Mouse (Mus musculus) liver, postnatal 0 days (tissue): ENCODE measurements around the gene Gm28269. TPM values are rescaled to one million over a fixed set of nuclear protein-coding genes. Genes with fewer than 3 reads are reported as not detected.

Experiments
- ATAC-seq: fragments of 200-750 bp; cut with Nextera tagmentation; 2 replicates; pipeline ENCODE4 v1.8.0; 2017; ENCODE audit warnings: mild to moderate bottlenecking, moderate library complexity
- DNase-seq: peaks from one replicate; pipeline ENCODE4 v3.0.0-alpha.2; 2016
- H3K27ac ChIP-seq: fragments of 300-500 bp; sonication (generic); 2 replicates; pipeline ENCODE4 v1.5.1; 2014; ENCODE audit warnings: antibody characterized with exemption, moderate library complexity, mild to moderate bottlenecking, low read depth
- H3K27me3 ChIP-seq: fragments of 300-500 bp; sonication (generic); 2 replicates; pipeline ENCODE4 v1.6.1; 2014; ENCODE audit warnings: low read length, control low read depth, mixed read lengths; ENCODE audit not compliant: insufficient read depth
- H3K36me3 ChIP-seq: fragments of 300-500 bp; sonication (generic); replicated peaks from 2 replicates; pipeline ENCODE4 v1.6.1; 2014; ENCODE audit warnings: mild to moderate bottlenecking, control low read depth, low read length, moderate library complexity, mixed read lengths; ENCODE audit not compliant: insufficient read depth
- H3K4me1 ChIP-seq: fragments of 300-500 bp; sonication (generic); 2 replicates; pipeline ENCODE4 v1.6.1; 2014; ENCODE audit warnings: antibody characterized with exemption, mild to moderate bottlenecking, control low read depth; ENCODE audit not compliant: insufficient read depth
- H3K4me2 ChIP-seq: fragments of 300-500 bp; sonication (generic); 2 replicates; pipeline ENCODE4 v1.6.1; 2014; ENCODE audit warnings: low read depth, mild to moderate bottlenecking, low read length, moderate library complexity, mixed read lengths
- H3K4me3 ChIP-seq: fragments of 300-500 bp; sonication (generic); 2 replicates; pipeline ENCODE4 v1.5.1; 2014; ENCODE audit warnings: low read depth, low read length
- H3K9ac ChIP-seq: fragments of 300-500 bp; sonication (generic); replicated peaks from 2 replicates; pipeline ENCODE4 v1.6.1; 2014; ENCODE audit warnings: mild to moderate bottlenecking, moderate library complexity
- H3K9me3 ChIP-seq: fragments of 300-500 bp; sonication (generic); 2 replicates; pipeline ENCODE4 v1.6.1; 2016; ENCODE audit warnings: mild to moderate bottlenecking, control low read depth, low read length, mixed read lengths
- CTCF ChIP-seq: sonication (generic); IDR thresholded peaks from 2 replicates; pipeline ENCODE4 v1.5.1; 2016; ENCODE audit warnings: antibody characterized with exemption, low read depth
- EP300 ChIP-seq: IDR thresholded peaks from 2 replicates; pipeline ENCODE4 v1.6.1; 2016; ENCODE audit warnings: antibody characterized with exemption, low read depth, mild to moderate bottlenecking
- WGBS: fragments of 180-500 bp; shearing (Covaris S2); extraction: QIAGEN DNeasy Blood & Tissue Kit; methylation state at CpG from one replicate; pipeline ENCODE4 v1.1.7; 2014; ENCODE audit not compliant: insufficient replicate concordance; 5-methylcytosine and 5-hydroxymethylcytosine counted together
- polyA plus RNA-seq: library from polyadenylated mRNA; unstranded; fragments of >200 nt; fragmentation: Nextera tagmentation; extraction: Ambion mirVana; gene quantifications from 2 replicates; pipeline ENCODE4 v1.2.1, GENCODE M21; 2015

Gene Gm28269
- not detected in 2 replicates for polyA plus RNA-seq

GRCm38 (mm10) chrX:21744997-21745396 lies at the start of gene Gm28269:
TSS of gene Gm28269 (minus strand) at chrX:21745097.
- H3K9ac ChIP-seq: no peak within 1 kb of the TSS
- no peak within 1 kb of the TSS for H3K4me3 ChIP-seq
- no peak within 1 kb of the TSS for H3K4me2 ChIP-seq
- no peak within 1 kb of the TSS for H3K27ac ChIP-seq
- H3K9me3 ChIP-seq: no peaks in the 10 kb centered on the region
- no peaks in the 10 kb centered on the region for H3K27me3 ChIP-seq
- DNase-seq: no peak
- ATAC-seq: no peak
- H3K4me1 ChIP-seq: no peaks in the 10 kb centered on the region
- TF ChIP-seq CTCF: no peak
- TF ChIP-seq EP300: no peak
- H3K36me3 ChIP-seq: no peaks in the 10 kb centered on the region

- Histone ChIP-seq H3K36me3 (no peaks in the 10 kb centered on the region), H3K9me3 (no peaks in the 10 kb centered on the region), H3K4me2 (no peak overlapping the region), H3K9ac (no peak overlapping the region), H3K4me1 (no peaks in the 10 kb centered on the region), H3K27ac (no peak overlapping the region), H3K27me3 (no peaks in the 10 kb centered on the region), H3K4me3 (no peak overlapping the region)
- TF ChIP-seq CTCF (no peak), EP300 (no peak)
- DNase-seq (no peak), ATAC-seq (no peak)
- WGBS: 63% methylated on average over 2 of the region's 2 CpGs
These were observed 28.0 kb downstream of the Gm28269 start for GRCm38 (mm10) chrX:21716885-21717284.

DNA sequence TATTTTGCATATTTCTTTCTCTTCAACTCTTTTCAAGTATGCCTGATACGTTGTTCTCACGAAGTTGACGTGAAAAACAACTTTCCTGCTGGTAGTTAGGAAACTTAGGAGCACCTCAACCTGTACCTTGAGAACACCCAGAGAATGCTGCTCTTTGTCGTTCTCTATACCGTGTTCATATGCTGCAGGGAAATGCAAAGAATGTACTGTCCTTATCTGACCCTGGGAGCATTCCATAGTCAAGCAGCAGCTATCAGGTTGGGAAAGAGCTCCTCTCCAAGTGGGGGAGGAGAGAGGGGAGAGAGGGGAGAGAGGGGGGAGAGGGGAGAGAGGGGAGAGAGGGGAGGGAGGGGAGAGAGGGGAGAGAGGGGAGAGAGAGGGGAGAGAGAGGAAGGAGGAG lies 29.6 kb downstream of the Gm28269 start:
- H3K4me2 ChIP-seq: no peak overlapping the region
- DNase-seq (no peak), ATAC-seq (no peak)
- no peaks in the 10 kb centered on the region for H3K27me3 ChIP-seq
- H3K36me3 ChIP-seq: no peaks in the 10 kb centered on the region
- H3K4me1 ChIP-seq: no peaks in the 10 kb centered on the region
- no peaks in the 10 kb centered on the region for H3K9me3 ChIP-seq
- TF ChIP-seq CTCF (no peak), EP300 (no peak)
- no peak overlapping the region for H3K4me3 ChIP-seq
- 68% methylated on average over 5 of the region's 5 CpGs for WGBS
- no peak overlapping the region for H3K9ac ChIP-seq
- H3K27ac ChIP-seq: no peak overlapping the region

DNA sequence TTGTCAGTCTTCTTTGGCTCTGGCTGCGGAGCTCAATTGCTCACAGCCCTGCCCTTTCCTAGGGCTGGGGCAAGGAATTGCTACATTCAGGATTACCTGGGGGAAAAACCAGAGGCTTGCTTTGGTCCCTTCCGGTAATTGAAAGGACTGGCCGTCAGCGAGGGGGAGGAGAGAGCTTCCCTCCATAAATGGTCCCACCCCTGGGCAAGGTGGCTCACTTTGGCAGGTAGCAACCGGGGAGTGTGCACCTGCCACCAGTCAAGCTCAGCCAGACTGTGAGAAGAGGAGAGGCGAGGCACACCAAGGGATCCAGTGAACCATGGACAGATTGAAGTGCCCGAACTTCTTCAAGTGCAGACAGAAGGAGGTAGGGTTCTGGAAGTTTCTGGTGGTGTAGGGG lies 30.1 kb downstream of the Gm28269 start, which contains the start of gene Slc6a14:
Gene Slc6a14 (plus strand): TSS at position 68 of the 400 bp plus-strand sequence.
- WGBS: 59% methylated on average over 7 of the region's 7 CpGs
- no peak for ATAC-seq
- Histone ChIP-seq H3K4me2 (no peak within 1 kb of the TSS), H3K4me3 (no peak within 1 kb of the TSS), H3K36me3 (no peaks in the 10 kb centered on the region), H3K9me3 (no peaks in the 10 kb centered on the region), H3K9ac (no peak within 1 kb of the TSS), H3K4me1 (no peaks in the 10 kb centered on the region), H3K27me3 (no peaks in the 10 kb centered on the region), H3K27ac (no peak within 1 kb of the TSS)
- no peak for TF ChIP-seq EP300
- TF ChIP-seq CTCF: no peak
- DNase-seq: no peak

- no peaks in the 10 kb centered on the region for H3K4me1 ChIP-seq
- TF ChIP-seq CTCF: no peak
- TF ChIP-seq EP300: no peak
- no peaks in the 10 kb centered on the region for H3K27me3 ChIP-seq
- H3K9me3 ChIP-seq: no peaks in the 10 kb centered on the region
- no peak overlapping the region for H3K9ac ChIP-seq
- ATAC-seq (no peak), DNase-seq (no peak)
- no peak overlapping the region for H3K4me3 ChIP-seq
- 79% methylated on average over 1 of the region's 1 CpGs for WGBS
- no peak overlapping the region for H3K4me2 ChIP-seq
- H3K27ac ChIP-seq: no peak overlapping the region
- no peaks in the 10 kb centered on the region for H3K36me3 ChIP-seq
These were observed 40.4 kb downstream of the Gm28269 start for GRCm38 (mm10) chrX:21704470-21704869.

DNA sequence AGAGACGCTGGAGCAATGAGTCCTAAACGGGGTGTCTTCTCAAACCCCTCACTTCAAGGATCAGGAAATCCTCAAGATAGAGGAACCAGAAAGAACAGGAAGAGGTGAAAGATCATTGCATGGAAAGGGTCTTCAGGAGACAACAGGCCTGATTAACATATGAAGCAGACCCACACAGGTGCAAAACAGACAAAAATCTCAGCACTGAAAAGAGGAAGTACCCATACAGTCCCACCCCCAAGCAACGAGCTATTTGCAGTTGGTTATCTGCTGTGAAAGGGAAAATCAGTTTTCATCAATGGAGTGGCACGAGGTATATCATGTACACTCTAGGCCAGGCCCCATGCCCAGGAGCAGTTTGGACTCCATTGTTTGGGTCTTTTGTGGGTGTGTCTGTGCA lies 43.3 kb downstream of the Gm28269 start:
- Histone ChIP-seq H3K4me2 (no peak overlapping the region), H3K4me3 (no peak overlapping the region), H3K27ac (no peak overlapping the region), H3K36me3 (no peaks in the 10 kb centered on the region), H3K4me1 (no peaks in the 10 kb centered on the region), H3K9me3 (no peaks in the 10 kb centered on the region), H3K27me3 (no peaks in the 10 kb centered on the region), H3K9ac (no peak overlapping the region)
- TF ChIP-seq CTCF (no peak), EP300 (no peak)
- WGBS: 62% methylated on average over 4 of the region's 4 CpGs
- ATAC-seq: no peak
- no peak for DNase-seq

DNA sequence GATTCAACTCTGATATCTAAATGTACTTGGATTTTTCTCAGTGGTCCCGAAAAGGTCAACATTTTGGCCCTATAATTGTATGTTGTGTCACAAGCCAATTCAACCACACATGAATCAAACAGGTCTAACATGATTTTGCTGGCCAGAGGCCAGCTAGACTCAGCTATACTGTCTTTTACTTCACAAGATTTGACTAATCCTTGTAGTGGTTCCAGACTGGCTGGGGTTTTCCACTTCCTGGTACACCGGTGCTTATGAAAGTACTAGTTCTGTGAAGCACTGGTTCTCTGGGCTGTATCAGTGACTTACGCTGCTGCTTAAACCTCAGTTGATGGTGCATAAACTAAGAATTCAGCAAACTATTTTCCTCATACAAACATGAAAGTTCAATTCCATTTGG lies 49.2 kb downstream of the Gm28269 start:
- DNase-seq (no peak), ATAC-seq (no peak)
- WGBS: 75% methylated on average over 3 of the region's 3 CpGs
- no peaks in the 10 kb centered on the region for H3K4me1 ChIP-seq
- no peak overlapping the region for H3K27ac ChIP-seq
- H3K27me3 ChIP-seq: no peaks in the 10 kb centered on the region
- no peak overlapping the region for H3K4me3 ChIP-seq
- H3K9ac ChIP-seq: no peak overlapping the region
- TF ChIP-seq EP300 (no peak), CTCF (no peak)
- no peaks in the 10 kb centered on the region for H3K36me3 ChIP-seq
- no peak overlapping the region for H3K4me2 ChIP-seq
- H3K9me3 ChIP-seq: no peaks in the 10 kb centered on the region
